Mouse (Mus musculus): ENCODE results near the gene Prkn. TPM values are rescaled to one million over a fixed set of nuclear protein-coding genes. Genes with fewer than 3 reads are reported as not detected.

Gene Prkn
- total RNA-seq, 2 experiments from 2014 or later, result 0.85 to 1.9 TPM

DNA sequence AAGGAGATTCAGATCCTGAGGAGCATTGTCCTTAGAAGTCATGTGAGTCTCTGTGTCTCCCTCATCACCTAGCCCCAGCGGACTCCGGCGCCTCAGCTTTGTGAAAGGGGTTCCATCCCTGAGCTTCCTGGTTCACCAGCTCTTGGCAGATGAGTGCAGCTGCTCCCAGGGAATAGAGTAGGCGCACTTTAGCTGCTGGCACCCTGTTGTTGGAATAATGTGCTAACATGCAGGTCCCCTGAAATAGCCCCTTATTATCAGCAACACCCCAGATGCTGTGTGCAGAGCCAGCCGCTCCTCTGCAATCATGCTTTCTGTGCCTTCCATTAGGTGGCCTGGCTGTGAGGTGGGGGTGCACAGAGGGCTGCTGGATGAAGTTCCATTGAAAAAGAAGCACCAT lies 767.7 kb downstream of the Prkn start:
- ATAC-seq (replicated peaks; ENCODE audit: low FRiP score, poor library complexity, severe bottlenecking), result no peak

DNA sequence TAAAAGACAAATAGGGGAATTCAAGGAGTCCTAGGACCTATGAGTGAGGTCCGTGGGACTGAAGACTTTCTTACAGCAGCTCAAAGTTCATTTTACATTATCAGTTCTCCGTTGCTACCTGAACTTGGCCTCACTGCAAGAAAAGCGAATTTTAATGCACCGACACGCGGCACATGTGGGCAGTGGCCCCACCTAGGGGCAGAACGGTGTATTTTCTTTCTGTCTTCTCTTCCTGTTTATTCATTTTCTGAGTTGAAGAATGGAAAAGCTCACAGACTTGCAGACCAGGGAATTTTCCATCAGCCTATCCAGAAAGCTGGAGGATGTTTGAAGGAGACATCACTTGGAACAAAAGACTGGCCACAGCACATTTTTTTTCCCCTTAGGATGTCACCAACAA lies 771.3 kb downstream of the Prkn start:
- ATAC-seq (replicated peaks; ENCODE audit: low FRiP score, poor library complexity, severe bottlenecking), result no peak

DNA sequence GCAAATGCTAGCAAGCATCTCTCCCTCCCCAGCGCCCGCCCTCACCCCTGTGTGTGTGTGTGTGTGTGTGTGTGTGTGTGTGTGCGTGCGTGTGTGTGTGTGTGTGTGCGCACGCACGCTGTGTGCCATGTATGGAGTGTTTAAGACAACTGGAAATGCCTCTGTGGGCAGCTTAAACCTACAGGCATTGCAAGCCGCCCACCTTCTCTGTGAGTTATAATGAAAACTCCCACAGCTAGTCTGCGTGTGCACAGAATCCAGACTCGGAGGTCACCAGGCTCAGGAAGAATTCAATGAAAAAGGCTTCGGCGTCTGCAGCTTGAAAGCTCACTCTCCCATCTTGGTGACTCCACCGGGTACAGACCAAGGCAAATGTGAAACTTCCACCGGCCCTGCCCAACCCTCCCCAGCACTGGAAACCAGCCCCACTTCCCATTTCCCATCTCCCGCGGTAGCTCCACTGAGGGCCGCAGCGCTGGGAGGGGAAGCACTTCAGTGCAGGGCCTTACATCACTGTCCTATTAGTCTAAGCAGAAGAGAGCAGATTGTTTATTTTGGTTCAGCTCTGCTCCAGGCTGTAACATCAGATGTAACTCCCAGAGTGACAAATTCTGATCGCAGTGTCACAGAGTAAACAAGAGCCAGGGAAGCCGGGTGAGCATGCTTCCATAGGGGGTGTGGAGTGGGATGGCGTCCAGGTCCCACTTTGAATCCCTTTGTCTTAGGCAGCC lies 772.8 kb downstream of the Prkn start:
- ATAC-seq (replicated peaks; ENCODE audit: low FRiP score, poor library complexity, severe bottlenecking), result no peak

DNA sequence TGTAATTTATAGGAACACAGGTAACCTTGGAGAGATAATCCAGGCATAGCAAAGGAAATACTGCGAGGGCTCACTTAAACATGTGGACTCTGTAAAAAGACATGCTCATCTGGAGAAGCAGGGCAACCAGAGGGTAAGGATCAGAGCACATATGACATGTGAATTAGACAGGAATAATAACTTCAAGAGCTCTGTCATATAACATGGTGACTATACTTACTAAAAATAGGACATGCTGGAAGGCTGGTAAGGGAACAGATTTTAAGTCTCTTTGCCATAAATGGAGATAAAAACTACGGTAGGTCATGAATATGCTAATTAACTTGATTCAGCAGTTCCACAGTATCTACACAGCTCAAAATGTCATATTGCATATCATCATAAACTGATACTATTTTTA lies 777.4 kb downstream of the Prkn start:
- ATAC-seq (replicated peaks; ENCODE audit: low FRiP score, poor library complexity, severe bottlenecking), result no peak

DNA sequence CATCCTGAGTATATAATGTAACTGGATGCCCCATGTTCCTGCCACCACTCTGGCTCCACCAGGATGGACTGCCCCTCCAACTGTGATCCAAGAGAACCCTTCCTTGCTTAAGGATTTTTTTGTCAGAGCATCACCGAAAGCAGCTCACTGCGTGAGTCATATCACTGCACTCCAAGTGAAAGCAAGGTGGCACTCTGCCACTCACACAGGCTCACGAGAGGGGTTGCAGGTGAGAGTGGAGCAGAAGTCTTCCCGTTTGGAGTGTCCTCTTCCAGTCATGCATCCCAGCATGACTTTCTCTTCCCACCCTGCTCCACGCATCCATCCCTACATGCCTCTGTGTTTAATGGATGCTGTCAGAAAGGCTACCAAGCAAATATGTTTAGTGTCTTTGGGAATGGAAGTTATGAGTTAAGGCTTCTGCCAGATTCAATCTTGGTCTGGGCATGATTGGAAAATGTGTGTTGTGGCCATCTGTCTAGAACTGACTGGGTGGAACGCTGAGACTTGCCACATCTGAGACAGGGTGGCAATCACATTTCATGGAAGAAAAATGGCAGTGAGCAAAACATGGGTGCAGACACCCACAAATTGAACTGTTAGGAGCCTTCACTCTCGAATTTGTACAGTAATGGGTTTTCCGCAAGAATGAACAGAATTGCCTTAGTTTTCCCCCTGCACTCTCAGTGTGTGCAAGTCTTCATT lies 778.9 kb downstream of the Prkn start:
- ATAC-seq (replicated peaks; ENCODE audit: low FRiP score, poor library complexity, severe bottlenecking), result no peak

DNA sequence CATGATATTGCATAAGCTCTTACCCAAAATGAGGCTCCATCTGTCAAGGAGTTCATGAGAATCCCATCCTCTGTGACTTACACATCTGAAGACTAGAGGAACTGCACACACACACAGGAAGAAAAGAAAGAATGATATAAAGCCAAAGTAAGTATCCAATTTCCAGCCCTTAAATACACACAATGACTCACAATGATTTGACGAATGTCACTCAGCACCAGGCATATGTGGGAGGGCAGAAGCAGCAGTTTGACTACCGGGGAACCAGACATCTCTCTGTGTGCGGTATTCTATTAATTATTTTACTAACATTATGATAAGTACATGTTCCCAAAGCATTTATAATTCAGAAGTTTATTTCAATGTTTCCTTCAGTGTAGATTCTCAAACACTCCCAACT lies 780.6 kb downstream of the Prkn start:
- no peak for ATAC-seq (replicated peaks; ENCODE audit: low FRiP score, poor library complexity, severe bottlenecking)

DNA sequence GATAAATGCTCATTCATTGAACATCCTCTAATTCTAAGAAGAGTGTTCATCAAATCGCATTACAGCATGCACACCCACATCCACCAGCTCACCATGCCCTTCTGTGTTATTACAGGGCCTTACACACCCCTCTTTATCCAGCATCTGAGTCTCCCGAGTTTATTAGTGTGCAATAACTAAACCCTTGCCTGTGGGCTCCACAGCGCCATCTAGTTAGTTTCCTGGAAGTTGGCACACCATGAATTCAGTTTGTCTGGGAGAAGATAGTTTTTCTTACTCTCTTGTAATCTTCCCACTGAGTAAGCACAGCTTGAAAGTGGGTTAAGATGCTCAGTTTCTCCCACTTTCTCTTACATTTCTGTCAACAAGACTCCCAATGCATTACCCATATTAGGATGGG lies 781.3 kb downstream of the Prkn start:
- no peak for ATAC-seq (replicated peaks; ENCODE audit: low FRiP score, poor library complexity, severe bottlenecking)

DNA sequence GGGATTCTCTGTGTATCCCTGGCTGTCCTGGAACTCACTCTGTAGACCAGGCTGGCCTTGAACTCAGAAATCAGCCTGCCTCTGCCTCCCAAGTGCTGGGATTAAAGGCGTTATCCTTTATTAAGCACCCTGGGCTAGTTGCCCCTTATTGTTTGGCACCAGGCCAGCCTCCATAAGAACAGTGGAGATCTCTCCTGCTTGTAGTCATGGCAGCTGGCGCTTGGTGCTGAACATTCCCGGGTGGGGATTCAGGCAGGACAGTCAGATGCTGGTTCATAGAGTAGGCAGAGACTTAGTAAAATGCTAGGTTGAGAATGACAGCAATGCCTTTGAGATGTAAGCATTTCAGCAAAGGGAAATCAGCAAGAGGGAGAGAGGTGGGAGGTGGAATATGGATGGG lies 786.1 kb downstream of the Prkn start:
- no peak for ATAC-seq (replicated peaks; ENCODE audit: low FRiP score, poor library complexity, severe bottlenecking)

DNA sequence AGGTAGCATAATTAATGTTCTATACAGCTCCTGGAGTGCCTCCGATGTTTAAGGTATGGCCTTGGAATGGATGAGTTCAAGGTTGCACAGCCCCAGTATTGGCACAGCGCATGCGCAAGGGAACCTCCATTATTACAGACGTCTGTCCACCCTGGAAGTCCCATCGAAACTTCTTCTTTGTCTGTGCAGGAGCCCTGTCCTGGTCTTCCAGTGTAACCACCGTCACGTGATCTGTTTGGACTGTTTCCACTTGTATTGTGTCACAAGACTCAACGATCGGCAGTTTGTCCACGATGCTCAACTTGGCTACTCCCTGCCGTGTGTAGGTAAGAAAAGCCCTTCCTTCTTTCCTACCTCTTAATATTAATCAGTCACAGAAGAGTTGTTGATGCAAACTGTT lies 794.9 kb downstream of the Prkn start:
- ATAC-seq (replicated peaks; ENCODE audit: low FRiP score, poor library complexity, severe bottlenecking), result no peak

DNA sequence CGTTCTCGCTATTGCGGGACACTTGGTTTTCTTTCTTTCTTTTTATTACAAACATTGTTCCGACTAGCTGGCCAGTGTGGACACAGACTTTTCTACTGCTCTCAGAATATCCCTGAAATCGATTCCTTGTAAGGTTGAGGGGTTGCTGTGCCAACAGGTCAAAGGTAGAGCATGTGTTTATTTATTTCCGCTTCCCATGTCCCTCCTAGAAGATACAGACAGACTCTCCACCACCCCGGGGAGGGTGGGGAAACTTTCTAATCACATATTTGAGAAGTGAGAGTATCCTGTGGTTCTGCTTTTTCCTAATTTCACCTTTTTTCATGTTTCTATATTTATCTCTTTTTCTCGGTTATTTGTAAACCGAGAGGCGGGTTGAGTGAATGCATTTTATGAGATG lies 797.5 kb downstream of the Prkn start:
- ATAC-seq (replicated peaks; ENCODE audit: low FRiP score, poor library complexity, severe bottlenecking), result no peak

DNA sequence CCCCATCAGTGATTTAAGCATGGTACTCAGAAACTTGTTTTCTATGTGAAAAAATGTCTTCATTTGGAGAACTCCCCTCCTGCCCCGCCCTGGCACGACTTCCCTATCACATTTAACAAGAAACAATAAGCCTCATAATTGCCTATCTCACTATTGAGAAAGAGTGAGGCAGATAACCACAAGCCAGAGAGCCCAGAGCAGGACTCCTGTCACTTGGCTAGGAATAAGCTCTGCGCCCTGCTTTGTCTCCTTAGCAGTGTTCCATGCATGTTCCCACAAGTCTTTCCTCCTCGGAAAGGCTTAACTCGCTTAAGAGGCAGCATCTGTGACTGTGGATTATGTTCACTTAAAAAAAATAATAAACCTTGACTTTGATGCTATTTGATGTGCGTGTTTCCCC lies 798.3 kb downstream of the Prkn start:
- ATAC-seq (replicated peaks; ENCODE audit: low FRiP score, poor library complexity, severe bottlenecking), result no peak

DNA sequence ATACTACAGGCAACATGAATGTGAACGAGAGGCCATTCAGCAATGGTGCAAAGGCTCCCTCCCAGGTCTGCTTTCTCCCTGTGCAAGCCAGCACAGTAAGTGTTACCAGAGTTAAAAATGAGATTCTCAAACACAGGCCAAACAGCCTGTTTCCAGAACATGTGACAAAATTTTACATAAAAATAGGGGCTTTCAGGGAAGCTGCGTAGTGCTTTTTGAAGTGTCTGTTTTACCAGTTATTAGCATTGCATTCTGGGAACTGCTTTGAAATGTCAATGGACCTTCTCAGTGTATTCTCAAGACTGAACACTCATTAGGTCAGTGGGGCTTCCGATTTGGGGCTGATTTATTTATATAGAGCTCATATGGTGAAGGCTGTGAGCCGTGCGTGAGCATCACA lies 799.6 kb downstream of the Prkn start:
- no peak for ATAC-seq (replicated peaks; ENCODE audit: low FRiP score, poor library complexity, severe bottlenecking)

DNA sequence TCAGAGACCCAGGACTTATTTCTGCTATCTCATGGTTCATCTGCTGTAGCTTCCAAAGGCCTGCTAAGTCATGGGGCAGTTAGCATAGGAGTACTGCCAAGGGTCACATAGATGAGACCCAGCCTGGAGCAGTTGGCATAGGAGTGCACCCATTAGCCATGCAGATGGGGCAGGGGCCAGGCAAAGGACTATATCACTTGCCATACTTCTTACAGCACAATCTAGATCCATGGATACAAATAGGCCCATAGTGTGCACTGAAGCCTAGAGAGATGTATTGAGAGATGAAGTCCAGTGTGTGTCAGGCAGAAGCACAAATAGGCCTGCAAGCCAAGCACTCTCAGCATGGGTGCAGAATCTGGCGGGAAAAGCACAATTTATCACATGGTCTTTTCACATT lies 802.1 kb downstream of the Prkn start:
- ATAC-seq (replicated peaks; ENCODE audit: low FRiP score, poor library complexity, severe bottlenecking), result no peak

DNA sequence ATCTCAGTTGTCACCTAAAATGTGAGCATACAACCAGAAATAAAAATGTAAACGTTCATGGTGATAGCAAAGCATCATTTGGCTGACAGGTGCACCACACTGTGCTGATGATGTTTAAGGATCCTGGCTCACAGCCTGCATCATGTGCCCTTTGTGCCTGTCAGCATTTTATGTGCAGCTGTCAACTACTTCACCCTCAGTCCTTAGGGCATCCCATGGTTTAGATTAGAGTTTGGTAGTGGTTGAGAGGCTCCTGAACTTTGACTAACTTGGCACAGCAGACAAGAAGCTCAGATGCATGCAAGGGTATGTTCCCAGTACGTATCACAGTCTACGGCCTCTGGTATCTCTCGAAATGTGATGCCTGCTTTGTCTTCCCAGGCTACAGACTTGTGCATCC lies 803.8 kb downstream of the Prkn start:
- ATAC-seq (replicated peaks; ENCODE audit: low FRiP score, poor library complexity, severe bottlenecking), result no peak

DNA sequence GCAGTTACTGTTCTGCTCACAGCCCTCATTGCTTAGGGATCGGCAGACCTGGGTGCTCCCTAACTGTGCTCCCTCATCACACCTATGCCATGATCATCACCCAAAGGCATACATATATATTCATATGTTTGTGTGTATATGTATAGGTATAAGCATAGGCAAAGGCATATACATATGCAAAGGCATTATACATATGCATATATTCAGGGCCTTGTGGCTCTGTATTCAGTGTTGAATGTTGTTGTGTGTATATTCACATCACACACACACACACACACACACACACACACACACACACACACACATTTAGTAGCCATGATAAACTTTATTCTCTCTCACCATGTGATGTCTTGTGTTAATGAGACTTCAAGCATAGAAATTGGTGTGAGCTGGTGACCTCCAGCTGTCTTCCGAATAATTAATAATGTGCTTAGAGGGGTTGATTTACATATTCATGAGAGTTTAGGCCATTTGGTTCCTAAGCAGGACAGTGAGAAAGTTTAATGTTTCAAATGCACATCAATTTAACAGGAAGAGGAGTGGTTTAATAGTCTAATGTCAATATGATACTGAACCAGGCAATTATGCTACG lies 804.8 kb downstream of the Prkn start:
- no peak for ATAC-seq (replicated peaks; ENCODE audit: low FRiP score, poor library complexity, severe bottlenecking)

DNA sequence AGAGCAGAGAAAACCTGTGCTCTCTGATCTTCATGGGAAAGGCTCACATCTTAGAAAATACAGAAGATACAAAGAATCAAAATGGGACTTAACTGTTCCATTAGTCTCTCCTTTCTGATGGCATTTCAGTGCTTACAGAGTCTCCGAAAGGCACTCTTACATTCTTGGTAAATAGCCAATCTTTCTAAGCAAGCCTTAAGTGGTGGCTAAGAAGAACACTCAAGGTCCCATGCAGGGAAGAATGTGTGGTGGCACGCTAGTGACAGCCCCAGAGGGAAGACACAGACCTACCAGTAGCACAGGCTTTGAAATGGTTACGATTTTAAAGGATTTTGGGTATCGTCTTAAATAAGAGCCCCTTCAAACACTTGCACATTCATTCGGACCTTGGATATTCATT lies 816.2 kb downstream of the Prkn start:
- ATAC-seq (replicated peaks; ENCODE audit: low FRiP score, poor library complexity, severe bottlenecking), result no peak

DNA sequence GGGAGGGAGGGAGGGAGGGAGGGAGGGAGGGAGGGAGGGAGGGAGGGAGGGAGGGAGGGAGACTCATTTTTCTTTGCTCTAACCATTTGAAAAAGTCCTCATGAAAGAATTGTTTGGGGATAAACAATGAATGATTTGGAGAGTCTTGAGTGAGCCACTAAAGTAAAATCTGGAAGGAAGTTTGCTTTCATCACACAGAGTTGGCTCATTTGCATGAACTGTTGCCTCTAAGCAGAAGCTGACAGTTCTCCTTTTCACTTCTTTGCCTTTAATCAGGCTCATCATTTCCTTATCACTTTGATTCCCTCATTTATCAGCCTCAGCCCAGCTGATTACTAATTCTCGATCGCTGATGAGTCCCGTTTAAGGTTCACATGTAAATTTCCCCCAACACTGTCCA lies 816.7 kb downstream of the Prkn start:
- no peak for ATAC-seq (replicated peaks; ENCODE audit: low FRiP score, poor library complexity, severe bottlenecking)

DNA sequence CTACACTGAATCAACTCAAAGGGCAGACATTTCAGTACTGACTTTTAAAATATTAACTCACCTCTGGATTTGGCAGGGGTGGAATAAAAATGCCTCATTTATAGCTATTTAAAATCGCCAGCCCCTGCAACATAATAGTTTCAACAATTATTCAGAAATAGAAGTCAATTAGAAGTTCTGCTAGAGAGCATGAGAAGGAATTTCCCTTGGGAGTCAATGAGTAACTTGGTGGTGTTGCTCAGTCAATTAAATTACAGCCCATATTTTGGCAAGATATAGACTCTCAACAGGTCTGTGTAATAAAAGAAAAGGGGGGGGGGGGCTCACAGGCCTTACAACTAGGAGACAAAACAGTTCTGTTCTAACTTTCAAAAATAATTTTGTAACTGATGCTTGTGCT lies 821.7 kb downstream of the Prkn start:
- no peak for ATAC-seq (replicated peaks; ENCODE audit: low FRiP score, poor library complexity, severe bottlenecking)

DNA sequence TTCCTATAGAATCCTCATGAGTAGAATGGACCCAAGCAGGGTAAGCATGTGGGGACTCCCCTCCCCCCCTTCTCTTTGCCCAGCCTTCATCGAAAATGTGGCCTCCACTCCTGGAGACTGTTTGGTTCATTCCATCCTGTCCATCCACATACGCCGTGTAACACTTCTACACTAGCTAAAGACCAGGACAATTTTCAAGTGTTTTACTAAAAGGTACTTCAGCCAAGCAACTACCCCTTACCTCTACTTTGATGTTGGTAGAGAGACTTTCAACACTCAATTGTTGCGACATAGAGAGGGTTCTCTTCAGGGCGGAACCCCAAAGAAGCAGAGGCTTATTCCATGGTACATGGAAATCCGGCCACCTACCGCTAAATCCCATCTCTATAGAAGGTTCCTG lies 823.3 kb downstream of the Prkn start:
- no peak for ATAC-seq (replicated peaks; ENCODE audit: low FRiP score, poor library complexity, severe bottlenecking)

DNA sequence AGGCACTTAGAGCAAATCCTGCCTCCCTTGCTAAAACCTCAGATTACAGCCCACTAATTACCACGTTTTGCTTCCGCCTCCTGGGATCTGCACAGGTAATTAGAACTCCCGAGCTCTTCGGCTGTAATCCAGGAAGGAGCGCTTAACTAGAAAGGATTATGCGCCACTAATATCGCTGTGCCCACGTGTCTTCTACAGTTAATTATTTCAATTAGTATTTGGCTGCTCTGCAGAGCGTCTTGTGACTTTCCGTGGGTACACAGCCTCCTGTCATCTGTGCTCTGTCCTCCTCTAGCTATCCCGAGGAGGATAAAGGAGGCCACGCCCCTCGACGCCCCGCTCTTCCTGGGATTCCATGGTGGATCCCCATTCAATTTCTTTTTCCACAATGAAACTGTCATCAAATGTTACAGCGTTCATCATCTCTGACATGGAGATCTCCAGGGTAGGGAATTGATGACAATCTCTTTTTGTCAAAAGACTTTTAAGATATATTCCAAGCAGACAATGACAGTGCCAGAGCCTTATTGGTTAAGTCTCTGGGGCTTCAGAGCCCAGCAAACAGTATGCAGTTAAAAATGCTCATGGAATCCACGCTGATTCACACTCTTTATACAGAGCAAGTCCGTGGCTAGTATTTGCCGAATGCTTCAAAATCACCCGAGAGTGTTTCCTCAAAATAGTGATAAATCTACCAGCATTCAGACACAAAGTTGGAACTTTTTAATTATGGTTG lies 824.6 kb downstream of the Prkn start:
- no peak for ATAC-seq (replicated peaks; ENCODE audit: low FRiP score, poor library complexity, severe bottlenecking)

DNA sequence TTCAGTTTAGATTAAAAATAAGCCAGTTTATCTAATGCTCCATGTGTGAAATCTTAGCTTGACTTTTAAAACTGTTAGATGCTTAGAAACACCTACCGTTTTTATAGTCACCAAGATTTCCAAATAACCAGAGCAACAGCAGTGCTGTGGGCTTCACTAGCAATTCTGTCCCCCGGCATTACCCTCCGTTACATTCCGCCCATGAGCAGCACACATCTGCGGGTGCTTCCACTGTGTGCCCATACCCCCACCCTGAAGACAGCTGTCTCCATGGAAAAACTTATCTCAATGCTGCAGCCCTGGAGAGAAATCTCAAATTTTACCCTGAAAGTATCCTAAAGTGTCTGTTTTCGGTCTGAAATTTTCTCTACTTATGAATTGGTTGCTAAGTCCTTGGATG lies 839.5 kb downstream of the Prkn start:
- no peak for ATAC-seq (replicated peaks; ENCODE audit: low FRiP score, poor library complexity, severe bottlenecking)
